Mouse (Mus musculus): ENCODE measurements around the gene A630073D07Rik. TPM values are rescaled to one million over a fixed set of nuclear protein-coding genes. Genes with fewer than 3 reads are reported as not detected.
"Not testable (repeated sequence)": the region's sequence is repeated elsewhere in the genome, so short reads cannot be mapped to it uniquely, and the experiment has no call there.

A630073D07Rik gene
- not detected for total RNA-seq (2021)
- long read RNA-seq, experiment 1, result 0 reads
- long read RNA-seq, experiment 2, result 0 reads

DNA sequence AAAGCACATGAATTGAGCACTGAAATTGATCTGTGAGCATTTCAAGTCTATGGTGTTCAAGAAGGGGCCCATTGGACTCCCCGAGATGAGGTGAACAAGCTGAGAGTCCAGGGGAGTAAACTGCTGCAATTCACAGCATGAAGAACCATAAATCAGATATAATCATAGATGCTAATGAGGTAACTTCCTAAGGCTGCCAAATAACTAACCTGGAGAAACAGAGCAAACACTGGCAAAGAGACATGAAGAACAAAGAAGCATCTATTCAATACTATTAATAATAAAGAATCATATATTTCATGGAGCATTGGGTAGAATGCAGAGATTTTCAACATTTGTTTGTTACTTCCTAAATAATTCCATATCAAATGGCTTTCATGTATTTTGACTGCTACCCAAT lies at the start of gene A630073D07Rik:
A630073D07Rik (minus strand) TSS at position 101 of the 400 bp plus-strand sequence.
- no peak for DNase-seq (ENCODE audit: low spot score)

DNA sequence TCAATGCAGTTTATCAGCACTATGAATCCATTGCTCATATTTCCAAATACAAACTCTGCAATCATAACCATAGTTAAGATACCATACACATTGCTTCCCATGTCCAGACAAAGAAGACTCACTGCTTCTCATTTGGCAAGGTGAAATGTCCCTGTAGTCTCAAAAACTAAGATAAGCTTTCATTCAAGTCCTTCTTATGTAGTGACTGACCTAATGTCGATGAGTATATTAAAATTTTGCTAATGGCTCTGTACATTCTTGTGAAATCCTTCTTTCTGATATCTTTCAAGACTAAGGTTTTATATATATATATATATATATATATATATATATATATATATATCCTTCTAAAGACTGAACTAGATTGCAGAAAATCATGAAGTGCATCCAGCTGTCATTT lies 49.6 kb upstream of the A630073D07Rik start, which contains the start of gene Tas2r121:
Tas2r121 (minus strand) TSS at position 101 of the 400 bp plus-strand sequence.
- no peak for DNase-seq (ENCODE audit: low spot score)

DNA sequence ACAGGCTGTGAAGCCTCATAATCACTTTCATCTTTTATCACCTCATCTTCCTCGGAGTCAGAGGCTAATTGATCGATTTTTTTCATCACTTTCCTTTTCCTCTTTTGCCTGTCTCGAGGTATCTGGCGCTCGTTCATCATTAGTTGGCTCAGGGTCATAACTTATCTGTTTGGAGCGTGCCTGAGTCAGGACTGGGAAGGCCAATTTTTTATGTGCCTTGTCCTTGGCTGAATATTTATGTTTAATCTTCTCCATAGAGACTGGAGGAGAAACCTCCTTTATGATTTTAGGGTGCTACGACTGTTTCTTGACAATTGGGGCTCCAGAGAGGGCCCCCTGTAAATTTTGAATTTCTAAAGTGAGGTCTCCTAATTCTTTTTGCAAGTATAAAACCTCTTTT lies 40.3 kb upstream of the A630073D07Rik start:
- not testable (repeated sequence) for DNase-seq (ENCODE audit: low spot score)

DNA sequence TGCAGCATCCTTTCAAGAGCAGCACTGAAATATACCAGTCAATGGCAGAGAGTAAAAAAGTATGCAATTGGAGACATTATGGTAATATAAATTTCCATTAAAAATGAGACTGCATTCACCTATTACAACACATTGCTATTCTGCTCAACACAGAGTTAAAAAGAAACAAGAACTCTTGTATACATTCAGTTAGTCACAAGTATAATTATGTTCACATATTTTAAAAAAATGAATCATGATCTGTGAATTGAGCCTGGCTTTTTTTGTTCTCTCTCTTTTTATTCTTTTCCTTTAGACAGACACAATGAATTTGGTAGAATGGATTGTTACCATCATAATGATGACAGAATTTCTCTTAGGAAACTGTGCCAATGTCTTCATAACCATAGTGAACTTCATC lies 5.3 kb upstream of the A630073D07Rik start, which contains the start of gene Tas2r120:
Tas2r120 (plus strand) TSS at position 301 of the 400 bp plus-strand sequence.
- no peak for DNase-seq (ENCODE audit: low spot score)

DNA sequence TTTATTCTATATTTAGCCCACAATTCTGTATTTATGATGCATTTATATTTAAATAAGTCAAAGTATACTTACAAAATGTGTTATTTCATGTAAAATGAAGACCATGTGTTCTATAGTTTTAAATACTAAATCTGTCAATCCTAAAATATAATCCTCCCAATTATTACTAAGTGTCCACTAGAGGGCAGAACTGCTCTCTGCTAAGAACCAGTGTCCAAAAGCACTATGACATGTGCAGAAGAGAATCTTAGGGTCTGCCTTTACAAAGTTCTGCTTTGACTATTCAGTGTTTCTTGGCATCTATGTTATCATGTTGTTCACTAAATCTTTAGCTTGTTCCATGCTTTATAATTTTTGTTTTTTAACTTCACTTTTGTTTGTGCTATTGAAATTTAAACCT lies 1.9 kb downstream of the A630073D07Rik start:
- DNase-seq (ENCODE audit: low spot score), result no peak

DNA sequence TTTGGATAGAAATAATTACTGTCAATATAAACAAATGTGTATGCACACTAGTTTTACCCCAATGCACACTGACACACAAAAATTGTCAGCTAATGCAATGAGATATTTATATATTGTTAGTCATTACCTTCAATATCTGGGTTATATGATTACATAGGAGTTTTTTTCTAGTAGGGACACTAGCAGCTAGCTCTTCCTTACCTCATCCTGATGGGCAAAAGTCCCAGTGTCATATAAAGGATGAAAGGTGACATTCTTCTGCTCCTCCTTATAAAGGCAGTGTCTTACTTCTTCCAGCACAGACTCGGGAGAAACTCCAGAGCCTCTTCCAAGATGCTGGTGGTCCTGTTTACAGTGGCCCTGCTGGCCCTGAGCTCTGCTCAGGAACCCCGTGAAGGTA lies 55.7 kb downstream of the A630073D07Rik start, which contains the start of gene Prp2:
Prp2 (plus strand) TSS at position 301 of the 400 bp plus-strand sequence.
- DNase-seq (ENCODE audit: low spot score), result not testable (repeated sequence)

Other genes starting within 250 kb of the A630073D07Rik start
- gene Prh1, start 81.7 kb downstream of the A630073D07Rik start, total RNA-seq (2021), result not detected
- gene Prp2, start 55.6 kb downstream of the A630073D07Rik start, total RNA-seq (2021), result not detected
- not detected for gene Tas2r120, start 5.4 kb upstream of the A630073D07Rik start, total RNA-seq (2021)
- not detected for gene Tas2r121, start 49.5 kb upstream of the A630073D07Rik start, total RNA-seq (2021)
- not detected for gene Tas2r122, start 60.4 kb upstream of the A630073D07Rik start, total RNA-seq (2021)
- not detected for gene Tas2r115, start 86.5 kb upstream of the A630073D07Rik start, total RNA-seq (2021)
- gene Tas2r124, start 103.2 kb upstream of the A630073D07Rik start, total RNA-seq (2021), result not detected
- gene Tas2r102, start 110.6 kb upstream of the A630073D07Rik start, total RNA-seq (2021), result not detected
- not detected for gene Tas2r136, start 126.6 kb upstream of the A630073D07Rik start, total RNA-seq (2021)
- not detected for gene Tas2r117, start 151.3 kb upstream of the A630073D07Rik start, total RNA-seq (2021)
- gene Tas2r123, start 195.6 kb upstream of the A630073D07Rik start, total RNA-seq (2021), result not detected
- not detected for gene Tas2r116, start 203.9 kb upstream of the A630073D07Rik start, total RNA-seq (2021)
- not detected for gene Tas2r110, start 216.5 kb upstream of the A630073D07Rik start, total RNA-seq (2021)
- not detected for gene Tas2r113, start 241.5 kb upstream of the A630073D07Rik start, total RNA-seq (2021)